Mouse (Mus musculus): ENCODE measurements around the gene Nudt17. TPM values are rescaled to one million over a fixed set of nuclear protein-coding genes. Genes with fewer than 3 reads are reported as not detected.
"Not testable (repeated sequence)": the region's sequence is repeated elsewhere in the genome, so short reads cannot be mapped to it uniquely, and the experiment has no call there.

Nudt17 gene
- polyA plus RNA-seq, 1 experiment from 2014 or later, result 14.1 TPM

DNA sequence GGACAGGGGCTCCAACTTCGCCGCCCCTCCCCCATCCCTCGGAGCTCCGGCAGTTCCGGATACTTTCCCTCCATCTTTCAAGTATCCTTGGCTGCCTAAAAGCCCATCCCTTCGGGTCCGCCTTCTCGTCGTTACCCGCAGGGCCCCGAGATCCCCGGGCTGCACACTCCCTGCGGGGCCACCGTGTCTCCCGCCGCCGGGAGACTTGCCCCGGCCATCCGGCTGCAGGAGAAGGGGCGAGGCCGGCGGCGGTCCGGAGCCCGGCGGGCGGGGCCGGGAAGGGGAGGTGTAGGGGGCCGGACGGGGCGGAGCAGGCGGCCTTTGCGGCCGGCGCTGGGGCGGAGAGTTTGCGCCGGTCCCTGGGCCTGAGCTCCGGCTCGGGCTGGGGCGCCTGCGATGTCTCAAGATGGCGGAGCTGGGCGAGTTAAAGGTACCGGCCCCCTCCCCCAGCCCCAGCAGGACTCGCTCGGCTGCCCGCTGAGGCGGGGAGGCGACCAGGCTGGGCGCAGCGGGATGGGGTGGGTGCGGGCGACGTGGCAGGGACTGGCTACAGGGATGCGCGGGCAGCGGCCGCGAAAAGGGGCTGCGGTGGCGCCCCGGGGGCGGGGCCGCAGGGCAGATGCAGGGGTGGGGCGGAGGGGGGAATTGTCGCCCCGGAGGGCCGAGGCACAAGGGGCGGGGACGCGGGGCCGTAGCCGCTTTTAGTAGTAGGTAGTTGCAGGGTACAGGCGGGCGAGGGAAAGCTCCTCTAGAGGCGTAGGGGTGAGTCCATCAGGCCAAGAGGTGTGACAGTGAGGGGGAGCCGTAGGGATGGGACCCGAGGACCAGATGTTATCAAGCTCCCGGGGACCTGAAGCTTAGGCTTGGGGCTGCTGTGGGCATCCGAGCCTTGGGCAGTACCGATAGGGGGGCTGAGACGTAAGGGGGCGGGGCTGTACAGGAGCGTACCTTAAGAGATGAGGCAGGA, 11.3 kb downstream of the Nudt17 start:
- H3K4me2 ChIP-seq (ENCODE audit: low read length), result peak overlapping the region; percentile 73
- peak overlapping the region; percentile 80 for H3K4me3 ChIP-seq (replicated peaks; ENCODE audit: low read depth, low read length)
- H3K4me1 ChIP-seq (ENCODE audit: control insufficient read depth, insufficient read depth, low read length), result peaks cover 11% of the 10 kb centered on the region
- no peaks in the 10 kb centered on the region for H3K9me3 ChIP-seq (ENCODE audit: control insufficient read depth, low read length)
- ATAC-seq (ENCODE audit: low FRiP score, low TSS enrichment) (peak; percentile 91), DNase-seq (peak; percentile 90)
- H3K27ac ChIP-seq (replicated peaks; ENCODE audit: low read depth, low read length), result peak overlapping the region; percentile 91
- WGBS, result under 1% methylated on average over 85 of the region's 85 CpGs
- H3K36me3 ChIP-seq (ENCODE audit: control insufficient read depth, insufficient read depth, low read length), result peaks cover 18% of the 10 kb centered on the region
- peak overlapping the region; percentile 80 for H3K9ac ChIP-seq (replicated peaks; ENCODE audit: low read length)
- H3K27me3 ChIP-seq (ENCODE audit: control insufficient read depth, insufficient read depth, low read length), result no peaks in the 10 kb centered on the region

DNA sequence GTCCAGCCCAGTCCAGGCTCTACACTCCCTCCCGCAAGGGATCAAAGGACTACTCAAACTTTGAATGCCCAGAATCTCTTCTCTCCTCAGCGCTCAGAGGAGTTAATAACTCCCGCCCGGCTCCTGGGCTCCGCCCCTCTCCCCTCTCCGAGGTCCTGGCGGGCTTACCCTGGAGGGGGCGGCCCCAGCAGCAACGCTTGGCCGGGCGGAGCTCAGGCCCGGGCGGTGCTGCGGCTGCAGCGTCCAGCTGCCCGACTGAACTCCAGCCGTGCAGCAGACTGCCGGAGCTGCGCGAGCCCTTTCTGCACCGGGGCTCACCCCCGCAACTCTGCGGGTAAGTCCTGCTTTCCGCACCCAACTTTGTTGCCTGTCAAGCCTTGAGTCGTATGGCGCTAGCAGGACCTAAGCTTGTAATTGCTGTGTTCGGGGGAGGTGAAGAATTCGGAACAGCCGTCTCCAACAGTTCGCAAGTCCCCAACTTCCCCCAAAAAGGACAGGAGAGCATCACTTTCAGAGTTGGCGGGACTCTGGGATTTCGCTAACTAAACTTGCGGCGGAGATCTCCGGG, 12.1 kb downstream of the Nudt17 start, which contains the start of gene Pias3:
Gene Pias3 (plus strand): TSS at position 187 of the 568 bp plus-strand sequence.
- under 1% methylated on average over 35 of the region's 35 CpGs for WGBS

DNA sequence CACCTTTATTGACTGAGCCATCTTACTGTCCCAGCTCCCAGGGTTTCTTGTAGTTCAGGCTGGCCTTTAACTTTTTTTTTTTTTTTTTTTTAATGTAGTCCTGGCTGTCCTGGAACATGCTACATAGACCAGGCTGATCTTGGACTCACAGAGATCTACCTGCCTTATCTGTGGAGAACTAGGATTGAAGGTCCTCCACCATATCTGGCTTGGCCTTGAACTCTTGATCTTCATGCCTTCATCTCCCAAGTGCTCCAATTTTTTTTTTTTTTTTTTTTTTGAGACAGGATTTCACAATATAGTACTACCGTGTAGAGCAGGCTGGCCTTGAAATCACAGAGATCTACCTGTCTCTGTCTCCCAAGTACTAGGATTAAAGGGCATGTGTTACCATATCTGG, 14.8 kb downstream of the Nudt17 start:
- no peak overlapping the region for H3K4me2 ChIP-seq (ENCODE audit: low read length)
- DNase-seq (no peak), ATAC-seq (ENCODE audit: low FRiP score, low TSS enrichment) (no peak)
- no peak overlapping the region for H3K9ac ChIP-seq (replicated peaks; ENCODE audit: low read length)
- H3K9me3 ChIP-seq (ENCODE audit: control insufficient read depth, low read length), result no peaks in the 10 kb centered on the region
- 96% methylated on average over 1 of the region's 1 CpGs for WGBS
- H3K27me3 ChIP-seq (ENCODE audit: control insufficient read depth, insufficient read depth, low read length), result no peaks in the 10 kb centered on the region
- H3K36me3 ChIP-seq (ENCODE audit: control insufficient read depth, insufficient read depth, low read length), result no peaks in the 10 kb centered on the region
- no peak overlapping the region for H3K4me3 ChIP-seq (replicated peaks; ENCODE audit: low read depth, low read length)
- H3K27ac ChIP-seq (replicated peaks; ENCODE audit: low read depth, low read length), result no peak overlapping the region
- peaks cover 15% of the 10 kb centered on the region for H3K4me1 ChIP-seq (ENCODE audit: control insufficient read depth, insufficient read depth, low read length)

More for the DNA sequence above, 12.1 kb downstream of the Nudt17 start, which contains the start of gene Pias3:
- Histone ChIP-seq H3K9ac (replicated peaks; ENCODE audit: low read length) (peak within 1 kb of the TSS; percentile 80), H3K36me3 (ENCODE audit: control insufficient read depth, insufficient read depth, low read length) (peaks cover 11% of the 10 kb centered on the region; the same call in 1 of the 2 replicates), H3K27ac (replicated peaks; ENCODE audit: low read depth, low read length) (peak within 1 kb of the TSS; percentile 91), H3K4me2 (ENCODE audit: low read length) (peak within 1 kb of the TSS; percentile 73), H3K9me3 (ENCODE audit: control insufficient read depth, low read length) (no peaks in the 10 kb centered on the region), H3K4me1 (ENCODE audit: control insufficient read depth, insufficient read depth, low read length) (peaks cover 11% of the 10 kb centered on the region), H3K4me3 (replicated peaks; ENCODE audit: low read depth, low read length) (peak within 1 kb of the TSS; percentile 80), H3K27me3 (ENCODE audit: control insufficient read depth, insufficient read depth, low read length) (no peaks in the 10 kb centered on the region)
- DNase-seq (peak; percentile 77), ATAC-seq (ENCODE audit: low FRiP score, low TSS enrichment) (peak; percentile 62; the same call in 1 of the 2 replicates)

DNA sequence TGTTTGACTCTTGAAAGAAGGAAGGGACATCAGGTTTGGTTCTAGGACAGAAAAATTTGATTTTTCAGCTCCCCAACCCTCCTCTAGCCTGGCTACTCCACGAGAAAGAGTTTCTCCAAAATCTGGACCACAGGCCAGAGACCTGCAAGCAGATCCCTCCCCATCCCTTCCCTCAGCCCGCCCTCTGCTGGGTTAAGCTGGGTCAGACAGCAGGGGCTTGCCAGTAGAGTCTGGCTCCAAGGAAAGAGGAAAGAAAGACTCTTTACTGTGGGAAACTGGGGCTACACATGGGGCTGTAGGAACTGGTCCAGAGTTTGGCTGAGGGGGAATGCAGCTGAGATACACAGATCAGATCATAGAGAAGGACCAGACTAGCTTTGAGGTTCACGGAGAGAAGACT, 15.9 kb downstream of the Nudt17 start:
- Histone ChIP-seq H3K4me2 (ENCODE audit: low read length) (no peak overlapping the region), H3K4me3 (replicated peaks; ENCODE audit: low read depth, low read length) (no peak overlapping the region), H3K27me3 (ENCODE audit: control insufficient read depth, insufficient read depth, low read length) (no peaks in the 10 kb centered on the region), H3K9ac (replicated peaks; ENCODE audit: low read length) (no peak overlapping the region), H3K36me3 (ENCODE audit: control insufficient read depth, insufficient read depth, low read length) (no peaks in the 10 kb centered on the region), H3K27ac (replicated peaks; ENCODE audit: low read depth, low read length) (no peak overlapping the region), H3K9me3 (ENCODE audit: control insufficient read depth, low read length) (no peaks in the 10 kb centered on the region), H3K4me1 (ENCODE audit: control insufficient read depth, insufficient read depth, low read length) (peaks cover 9% of the 10 kb centered on the region)
- no peak for ATAC-seq (ENCODE audit: low FRiP score, low TSS enrichment)
- 14% methylated on average over 3 of the region's 3 CpGs for WGBS
- DNase-seq, result peak; percentile 33

DNA sequence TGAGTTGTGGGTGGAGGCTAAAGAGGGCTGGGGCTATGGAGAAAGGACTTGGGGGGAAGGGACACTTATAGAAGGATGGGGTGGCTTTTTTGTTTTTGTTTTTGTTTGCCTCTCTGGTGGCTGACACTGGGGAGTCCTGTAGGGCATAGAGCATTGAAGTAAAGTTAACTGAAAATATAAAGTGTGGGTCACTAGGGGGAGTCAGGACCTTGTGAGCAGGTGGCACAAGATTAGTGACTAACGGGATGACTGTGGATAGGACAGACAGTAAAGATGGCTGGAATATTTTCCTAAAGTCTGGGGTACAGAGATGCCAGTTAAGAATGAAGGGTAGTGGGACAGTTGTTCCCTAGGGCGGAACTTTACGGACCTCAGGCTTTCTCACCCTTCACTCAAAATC, 18.1 kb downstream of the Nudt17 start:
- Histone ChIP-seq H3K4me2 (ENCODE audit: low read length) (no peak overlapping the region), H3K4me3 (replicated peaks; ENCODE audit: low read depth, low read length) (no peak overlapping the region), H3K9me3 (ENCODE audit: control insufficient read depth, low read length) (no peaks in the 10 kb centered on the region), H3K27me3 (ENCODE audit: control insufficient read depth, insufficient read depth, low read length) (no peaks in the 10 kb centered on the region), H3K36me3 (ENCODE audit: control insufficient read depth, insufficient read depth, low read length) (no peaks in the 10 kb centered on the region), H3K27ac (replicated peaks; ENCODE audit: low read depth, low read length) (no peak overlapping the region), H3K4me1 (ENCODE audit: control insufficient read depth, insufficient read depth, low read length) (0 out of 2 replicates have a peak, but pooled peaks cover 4% of the 10 kb centered on the region), H3K9ac (replicated peaks; ENCODE audit: low read length) (no peak overlapping the region)
- ATAC-seq (ENCODE audit: low FRiP score, low TSS enrichment) (no peak), DNase-seq (no peak)
- WGBS, result 52% methylated on average over 3 of the region's 3 CpGs

DNA sequence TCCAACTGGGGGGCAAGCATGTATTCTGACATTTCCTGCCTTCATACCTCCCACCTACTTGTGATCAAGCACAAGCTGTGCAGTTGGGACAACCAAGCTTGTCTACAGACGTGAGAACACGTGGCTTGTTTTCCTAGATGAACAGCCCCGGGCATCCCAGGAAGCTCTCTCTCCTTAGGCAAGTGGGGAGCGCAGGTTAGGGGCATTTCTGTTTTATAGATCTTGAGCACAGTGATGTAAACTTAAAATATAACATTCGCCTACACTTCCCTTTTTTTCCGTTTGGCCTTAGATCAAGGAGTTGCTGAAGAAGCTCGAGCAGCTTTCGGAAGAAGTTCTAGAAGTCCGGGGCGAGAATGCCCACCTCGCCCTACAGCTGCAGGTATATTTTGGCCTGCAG, 19.5 kb downstream of the Nudt17 start:
- no peak overlapping the region for H3K4me2 ChIP-seq (ENCODE audit: low read length)
- H3K9me3 ChIP-seq (ENCODE audit: control insufficient read depth, low read length), result no peaks in the 10 kb centered on the region

DNA sequence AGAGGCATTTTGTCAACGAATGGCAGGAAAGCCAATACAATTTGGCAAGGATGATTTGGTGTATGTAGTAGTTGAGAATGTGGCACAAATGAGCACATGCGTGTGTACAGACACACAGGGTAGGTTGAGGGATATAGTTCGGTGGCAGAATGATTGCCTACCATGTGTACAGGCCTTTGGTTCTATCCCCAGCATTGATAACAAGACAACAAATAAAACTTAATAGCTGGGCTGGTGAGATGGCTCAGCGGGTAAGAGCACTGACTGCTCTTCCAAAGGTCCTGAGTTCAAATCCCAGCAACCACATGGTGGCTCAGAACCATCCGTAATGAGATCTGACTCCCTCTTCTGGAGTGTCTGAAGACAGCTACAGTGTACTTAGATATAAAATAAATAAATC, 22.3 kb downstream of the Nudt17 start:
- ATAC-seq (ENCODE audit: low FRiP score, low TSS enrichment); DNase-seq; H3K4me2 ChIP-seq (ENCODE audit: low read length); H3K9ac ChIP-seq (replicated peaks; ENCODE audit: low read length); H3K27me3 ChIP-seq (ENCODE audit: control insufficient read depth, insufficient read depth, low read length); H3K4me1 ChIP-seq (ENCODE audit: control insufficient read depth, insufficient read depth, low read length); H3K4me3 ChIP-seq (replicated peaks; ENCODE audit: low read depth, low read length); H3K27ac ChIP-seq (replicated peaks; ENCODE audit: low read depth, low read length); H3K36me3 ChIP-seq (ENCODE audit: control insufficient read depth, insufficient read depth, low read length); H3K9me3 ChIP-seq (ENCODE audit: control insufficient read depth, low read length): not testable (repeated sequence)
- WGBS, result 93% methylated on average over 5 of the region's 5 CpGs

More for the DNA sequence above, 19.5 kb downstream of the Nudt17 start:
- no peaks in the 10 kb centered on the region for H3K36me3 ChIP-seq (ENCODE audit: control insufficient read depth, insufficient read depth, low read length)
- 89% methylated on average over 11 of the region's 11 CpGs for whole genome bisulfite sequencing
- no peak for ATAC-seq (ENCODE audit: low FRiP score, low TSS enrichment)
- H3K4me1 ChIP-seq (ENCODE audit: control insufficient read depth, insufficient read depth, low read length), result 0 out of 2 replicates have a peak, but pooled peaks cover 4% of the 10 kb centered on the region
- H3K4me3 ChIP-seq (replicated peaks; ENCODE audit: low read depth, low read length), result no peak overlapping the region
- H3K27ac ChIP-seq (replicated peaks; ENCODE audit: low read depth, low read length), result no peak overlapping the region
- no peak for DNase-seq
- no peaks in the 10 kb centered on the region for H3K27me3 ChIP-seq (ENCODE audit: control insufficient read depth, insufficient read depth, low read length)
- H3K9ac ChIP-seq (replicated peaks; ENCODE audit: low read length), result no peak overlapping the region

DNA sequence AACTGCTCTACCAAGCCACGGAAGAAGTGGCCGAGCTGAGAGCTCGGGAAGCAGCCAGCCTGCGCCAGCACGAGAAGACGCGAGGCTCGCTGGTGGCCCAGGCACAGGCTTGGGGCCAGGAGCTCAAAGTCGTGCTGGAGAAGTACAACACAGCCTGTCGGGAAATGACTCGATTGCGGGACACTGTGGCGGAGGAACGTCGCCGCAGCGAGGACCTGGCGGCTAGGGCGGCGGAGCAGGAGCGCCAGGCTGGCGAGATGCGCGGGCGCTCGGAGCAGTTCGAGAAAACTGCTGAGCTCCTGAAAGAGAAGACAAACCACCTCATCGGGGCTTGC, 23.6 kb downstream of the Nudt17 start:
- DNase-seq (peak; percentile 26), ATAC-seq (ENCODE audit: low FRiP score, low TSS enrichment) (no peak)
- Histone ChIP-seq H3K4me2 (ENCODE audit: low read length) (peak overlapping the region; percentile 35), H3K27ac (replicated peaks; ENCODE audit: low read depth, low read length) (no peak overlapping the region), H3K9ac (replicated peaks; ENCODE audit: low read length) (0 out of 2 replicates have a peak overlapping the region, but pooled peaks have one; percentile 7), H3K9me3 (ENCODE audit: control insufficient read depth, low read length) (no peaks in the 10 kb centered on the region), H3K4me3 (replicated peaks; ENCODE audit: low read depth, low read length) (no peak overlapping the region), H3K4me1 (ENCODE audit: control insufficient read depth, insufficient read depth, low read length) (no peaks in the 10 kb centered on the region), H3K27me3 (ENCODE audit: control insufficient read depth, insufficient read depth, low read length) (no peaks in the 10 kb centered on the region; the same call in 1 of the 2 replicates), H3K36me3 (ENCODE audit: control insufficient read depth, insufficient read depth, low read length) (no peaks in the 10 kb centered on the region)
- WGBS, result 40% methylated on average over 28 of the region's 28 CpGs
